Mouse (Mus musculus) fibroblast of lung, adult 2 months (primary cell): ENCODE results near the gene Sez6l.
"Not testable (repeated sequence)": the region's sequence is repeated elsewhere in the genome, so short reads cannot be mapped to it uniquely, and the experiment has no call there.

Experiments
- DNase-seq: peaks from one replicate; pipeline ENCODE4 v3.0.0-alpha.2; 2011; ENCODE audit warnings: low read depth

Sez6l gene

GRCm38 (mm10) chr5:112431120-112431775, 145.7 kb downstream of the Sez6l start:
- no peak for DNase-seq

DNA sequence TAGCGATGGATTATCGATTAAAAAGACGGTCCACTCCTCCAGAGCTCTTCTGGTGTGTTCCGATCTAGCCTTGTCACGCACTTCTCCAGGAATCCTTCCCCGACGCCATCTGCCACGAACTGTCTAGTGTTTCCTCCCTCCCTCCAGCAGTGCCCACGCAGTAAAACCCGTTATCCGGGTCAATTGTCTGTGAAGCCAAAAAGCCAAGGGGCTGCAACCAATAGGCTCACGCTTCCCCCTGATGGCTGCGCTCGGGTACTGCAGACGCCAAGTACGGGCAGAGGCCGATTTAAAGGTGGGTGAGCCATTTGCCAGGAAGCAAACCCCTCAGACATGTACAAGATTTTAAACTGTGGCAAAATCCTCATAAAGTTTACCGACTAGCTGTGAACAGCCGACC, 148.0 kb downstream of the Sez6l start:
- no peak for DNase-seq

GRCm38 (mm10) chr5:112427283-112427682, 149.7 kb downstream of the Sez6l start:
- no peak for DNase-seq

DNA sequence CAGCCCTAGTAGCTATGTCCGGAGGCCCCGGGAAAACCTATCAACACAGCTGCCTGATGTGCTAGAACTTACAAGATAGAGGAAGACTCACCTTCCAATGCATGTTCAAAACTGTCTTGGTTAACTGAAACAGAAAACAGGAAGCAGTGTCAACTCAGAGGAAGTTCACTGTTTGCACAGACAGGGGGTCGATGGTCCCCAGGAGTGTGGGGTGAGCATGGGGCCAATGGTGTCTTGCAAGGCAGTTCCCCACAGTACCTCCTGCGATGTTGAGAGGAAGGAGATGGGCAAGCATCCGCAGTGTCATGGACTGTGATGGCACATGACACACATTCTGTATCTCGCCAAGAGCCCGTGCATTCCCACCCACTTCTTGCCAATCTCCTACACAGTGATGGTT, 150.3 kb downstream of the Sez6l start:
- no peak for DNase-seq

- DNase-seq: no peak
Observed at GRCm38 (mm10) chr5:112419535-112419934, 157.4 kb downstream of the Sez6l start.

GRCm38 (mm10) chr5:112418023-112418422, 159.0 kb downstream of the Sez6l start:
- DNase-seq: no peak

- DNase-seq: no peak
Observed at GRCm38 (mm10) chr5:112416673-112417072, 160.3 kb downstream of the Sez6l start.

DNA sequence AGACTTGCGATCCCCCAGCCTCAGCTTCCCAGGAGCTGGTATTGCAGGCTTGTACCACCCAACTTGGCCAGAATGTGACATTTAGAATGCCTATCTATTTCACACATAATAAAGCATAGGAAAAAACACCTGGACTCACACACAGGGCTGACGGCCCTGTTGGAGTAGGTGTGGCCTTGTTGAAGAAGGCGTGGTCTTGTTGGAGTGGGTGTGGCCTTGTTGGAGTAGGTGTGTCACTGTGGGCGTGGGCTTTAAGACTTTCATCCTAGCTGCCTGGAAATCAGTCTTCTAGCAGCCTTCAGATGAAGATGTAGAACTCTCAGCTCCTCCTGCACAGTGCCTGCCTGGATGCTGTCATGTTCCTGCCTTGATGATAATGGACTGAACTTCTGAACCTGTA, 164.2 kb downstream of the Sez6l start:
- DNase-seq: not testable (repeated sequence)

DNA sequence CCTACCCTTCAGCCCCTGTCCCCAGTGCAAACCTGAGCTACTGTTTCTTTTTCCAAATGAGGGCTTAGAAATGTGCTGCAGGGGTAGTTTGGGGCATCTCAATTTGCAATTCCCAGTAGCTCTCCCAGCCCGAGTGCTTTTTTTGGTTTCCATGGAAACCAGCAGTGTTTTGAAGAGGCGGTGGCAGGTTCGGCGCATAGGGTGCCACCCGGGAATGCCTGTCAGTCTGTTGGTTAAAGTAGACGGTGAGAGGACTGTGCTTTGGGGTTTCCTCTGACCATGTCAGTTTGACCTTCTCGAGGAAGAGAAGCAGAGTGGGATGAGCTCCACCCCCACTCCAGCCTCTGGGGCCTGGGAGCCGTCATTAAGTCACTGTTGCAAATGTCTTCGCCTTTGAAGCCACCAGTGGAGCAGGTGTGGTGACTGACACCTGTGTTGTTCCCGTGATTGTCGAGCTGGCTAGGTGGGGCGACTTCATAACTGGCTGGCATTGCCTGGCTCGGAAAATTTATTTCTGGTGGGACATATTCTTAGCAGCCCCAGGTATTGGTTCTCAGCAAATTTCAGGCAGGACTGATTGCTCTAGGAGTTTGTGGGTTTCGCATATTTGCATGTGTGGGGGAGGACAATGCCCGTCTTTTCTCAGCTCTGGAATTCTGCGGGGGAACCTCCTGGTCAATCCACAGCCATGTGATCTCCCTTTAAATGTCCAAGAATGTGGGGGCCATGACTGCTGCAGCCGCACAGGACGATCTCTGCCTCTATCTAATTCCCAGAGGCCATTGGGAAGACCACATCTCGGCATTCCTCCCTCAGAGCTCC, 165.3 kb downstream of the Sez6l start:
- DNase-seq: no peak

GRCm38 (mm10) chr5:112411072-112411471, 165.9 kb downstream of the Sez6l start:
- DNase-seq: no peak

DNA sequence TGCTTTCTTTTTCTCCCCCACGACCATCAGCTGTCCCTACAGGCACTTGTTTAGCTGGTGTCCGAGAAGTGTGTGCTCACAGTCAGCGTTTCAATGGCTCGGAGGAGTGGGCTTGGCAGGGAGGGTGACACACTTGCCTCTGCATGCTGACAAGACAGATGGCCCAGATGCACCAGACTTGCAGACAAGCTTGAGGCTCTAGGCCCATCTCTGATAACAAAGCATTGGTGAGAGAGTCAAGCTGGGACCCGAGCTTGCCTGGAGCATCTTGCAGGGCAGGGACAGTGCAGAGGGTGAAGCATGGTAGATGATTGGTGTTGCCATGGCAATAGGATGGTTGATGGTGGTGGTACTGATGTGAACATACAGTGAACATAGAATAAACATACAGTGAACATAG, 167.7 kb downstream of the Sez6l start:
- DNase-seq: no peak

DNA sequence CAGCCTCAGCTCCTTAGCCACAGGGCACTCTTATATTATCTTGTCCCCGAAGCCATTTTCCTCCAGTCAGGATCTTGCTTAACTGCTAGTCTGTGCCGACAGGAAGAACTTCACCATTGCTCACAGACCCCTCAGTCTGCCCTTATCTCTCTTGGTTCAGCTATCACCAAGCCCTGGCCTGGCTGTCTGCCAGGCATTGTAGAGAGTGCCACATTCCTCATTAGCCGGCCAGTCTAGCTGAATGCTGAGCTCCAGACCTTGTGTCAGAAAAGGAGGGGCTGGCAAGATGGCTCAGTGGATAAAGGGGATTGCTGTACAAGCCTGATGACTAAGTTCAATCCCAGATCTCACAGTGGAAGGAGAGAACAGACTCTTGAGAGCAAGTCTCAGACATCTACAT, 171.0 kb downstream of the Sez6l start:
- DNase-seq: no peak

DNA sequence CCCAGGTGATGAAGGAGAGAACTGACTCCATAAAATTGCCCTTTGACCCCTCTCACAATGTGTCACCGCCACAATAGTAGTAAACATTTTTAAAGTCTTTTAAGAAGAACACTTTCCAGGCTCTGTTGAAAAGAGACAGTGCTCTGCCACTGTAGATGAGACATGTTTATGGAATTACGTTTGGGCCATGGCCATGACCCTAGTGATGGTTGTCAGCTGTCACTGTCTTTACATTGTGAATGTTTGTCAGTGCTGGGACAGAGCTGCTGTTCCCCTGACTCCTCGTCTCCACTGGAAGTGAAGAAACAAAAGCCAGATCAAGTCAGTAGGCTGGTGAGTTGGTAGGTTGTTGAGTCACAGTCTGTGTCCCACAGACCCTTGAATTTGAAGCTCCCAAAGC, 174.5 kb downstream of the Sez6l start:
- no peak for DNase-seq

DNA sequence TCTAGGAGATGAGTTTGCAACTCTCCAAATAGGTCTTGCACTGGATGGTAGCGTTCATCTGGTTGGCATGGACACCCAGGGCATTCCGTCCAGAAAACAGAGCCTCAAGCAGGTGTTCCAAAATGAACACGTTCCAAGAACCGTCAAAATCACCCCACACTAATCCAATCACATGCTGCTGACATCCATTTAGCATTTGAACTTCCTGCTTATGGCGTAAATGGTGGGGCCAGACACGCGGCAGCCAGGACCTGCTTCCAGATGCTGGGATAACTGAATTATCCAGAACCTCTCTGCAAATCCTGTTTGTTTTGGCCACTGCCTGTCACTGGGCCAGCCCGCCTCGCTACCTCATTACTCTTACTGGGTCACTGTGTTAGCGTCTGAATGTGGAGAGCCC, 177.7 kb downstream of the Sez6l start:
- no peak for DNase-seq

DNA sequence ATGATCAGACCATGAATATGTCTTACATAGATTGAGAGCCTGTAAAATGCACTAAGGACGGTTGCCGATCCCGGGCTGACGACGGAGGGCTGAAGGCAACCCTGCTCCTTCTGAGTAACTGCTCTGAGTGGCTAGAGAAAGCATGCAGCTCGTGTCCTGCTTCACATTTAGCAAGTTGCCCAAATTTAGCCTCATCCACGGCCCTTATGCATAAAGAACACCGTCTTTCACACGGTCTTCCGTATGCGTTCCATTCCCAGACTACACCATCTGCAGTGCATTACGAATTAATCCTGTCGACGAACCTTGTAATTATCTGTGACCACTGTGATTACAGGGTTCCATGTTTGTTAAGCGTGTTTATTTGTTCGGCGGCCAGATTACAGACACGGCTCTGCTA, 180.9 kb downstream of the Sez6l start:
- DNase-seq: no peak

DNA sequence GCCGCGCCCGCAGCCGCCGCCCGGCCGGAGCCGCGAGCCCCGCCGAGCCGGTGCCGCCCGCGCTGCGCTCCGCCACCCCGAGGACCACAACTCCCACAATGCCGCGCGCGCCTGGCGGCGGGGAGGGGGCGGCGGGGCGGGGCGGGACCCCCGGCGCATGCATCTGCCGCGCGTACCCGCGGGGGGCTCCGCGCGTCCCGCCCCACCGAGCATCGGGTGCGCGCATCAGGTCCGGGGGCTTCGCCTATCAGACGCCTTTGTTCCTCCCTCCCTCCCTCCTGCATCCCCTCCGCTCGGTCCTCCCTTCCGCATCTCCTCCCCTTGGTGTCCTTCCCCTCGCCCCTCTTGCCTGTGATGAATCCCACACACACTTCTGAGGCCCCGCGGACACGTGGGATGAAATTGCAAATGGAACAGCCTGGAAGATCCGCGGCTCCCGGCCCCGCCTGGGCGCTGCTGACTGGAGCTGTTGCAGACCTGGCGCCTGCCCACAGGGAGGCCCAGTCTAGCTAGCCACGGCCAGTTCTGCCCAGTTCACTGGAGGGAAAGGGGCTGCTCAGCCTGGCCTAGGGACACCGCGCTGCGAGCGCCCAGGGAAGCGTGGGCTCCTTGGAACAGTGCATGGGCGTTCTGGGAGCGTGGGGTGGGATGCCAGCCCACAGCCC, 182.1 kb downstream of the Sez6l start, which contains the start of gene Asphd2:
TSS of gene Asphd2 (minus strand) at position 88 of the 665 bp plus-strand sequence.
- DNase-seq: no peak

DNA sequence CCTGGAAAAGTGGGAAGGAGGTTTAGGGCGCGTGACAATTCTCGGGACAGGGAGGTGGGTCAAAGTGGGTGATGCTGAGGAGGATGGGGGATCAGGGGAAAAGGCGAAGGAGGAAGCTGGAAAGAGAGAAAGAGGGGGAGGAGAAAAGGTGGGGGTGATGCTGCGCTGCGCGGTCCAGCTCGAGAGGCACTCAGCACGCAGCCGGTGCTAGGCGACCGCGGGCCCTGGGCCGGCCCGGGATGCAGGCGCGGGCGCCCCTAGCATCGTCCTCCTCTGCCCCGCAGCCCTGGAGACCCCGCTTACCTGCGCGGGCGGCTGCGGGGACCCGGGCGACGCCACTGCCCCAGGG, 182.6 kb downstream of the Sez6l start:
- DNase-seq: no peak

GRCm38 (mm10) chr5:112393741-112394414, 183.1 kb downstream of the Sez6l start:
- DNase-seq: no peak

GRCm38 (mm10) chr5:112391676-112392323, 185.2 kb downstream of the Sez6l start:
- DNase-seq: no peak

GRCm38 (mm10) chr5:112391002-112391401, 186.0 kb downstream of the Sez6l start:
- no peak for DNase-seq

DNA sequence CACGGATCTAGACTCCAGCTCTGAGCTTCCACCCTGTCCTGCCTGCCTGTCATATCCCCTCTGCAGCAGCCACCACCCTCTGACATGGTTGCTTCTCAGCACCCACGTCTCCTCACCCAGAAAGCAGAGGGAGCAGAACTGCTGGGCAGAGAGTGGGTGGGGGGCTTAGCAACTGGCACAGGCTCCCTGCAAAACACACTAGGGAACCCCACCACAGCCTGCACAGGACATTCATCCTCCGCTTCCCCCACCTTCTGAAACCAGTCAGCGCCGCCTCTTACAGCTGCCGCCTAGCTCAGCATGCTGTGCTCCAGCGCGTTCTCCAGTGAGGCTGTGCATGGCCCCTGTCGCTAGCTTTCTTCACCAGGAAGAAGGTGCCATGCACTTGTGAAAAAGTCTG, 187.6 kb downstream of the Sez6l start:
- no peak for DNase-seq

- no peak for DNase-seq
Observed at GRCm38 (mm10) chr5:112385973-112386372, 191.0 kb downstream of the Sez6l start.
